Mouse (Mus musculus): ENCODE measurements at regions not wholly inside any gene's neighbourhood (a gene's known extent, or its start where the extent isn't known, plus 50 kb on each side); places are given as distances from the start of the nearest gene placed in this dataset.

DNA sequence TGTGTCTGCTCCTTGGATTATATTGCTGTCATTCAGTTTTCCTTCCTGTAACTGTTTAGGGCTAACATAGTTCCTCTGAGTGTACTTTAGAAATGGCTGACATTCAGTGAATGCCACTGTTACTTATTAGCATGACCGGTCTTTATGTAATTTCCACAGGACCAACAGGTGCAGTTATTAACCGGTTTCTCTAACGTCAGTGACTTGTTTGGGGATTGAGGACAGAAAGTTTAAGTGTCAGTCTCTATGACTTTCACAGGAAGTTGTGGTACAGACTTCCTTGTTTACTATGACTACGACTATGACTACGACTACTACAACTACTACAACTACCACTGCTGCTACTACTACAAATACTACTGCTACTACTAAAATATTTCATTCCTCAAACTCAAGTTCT lies 170.4 kb upstream of the Ptger4 start:
- DNase-seq (ENCODE audit: extremely low read depth, insufficient read length, low spot score), result no peak

- DNase-seq (ENCODE audit: extremely low read depth, insufficient read length, low spot score), result no peak
Measured at GRCm38 (mm10) chr15:5416031-5416430, 172.0 kb upstream of the Ptger4 start.

GRCm38 (mm10) chr15:5426641-5427040 lies 182.7 kb upstream of the Ptger4 start:
- DNase-seq (ENCODE audit: extremely low read depth, insufficient read length, low spot score), result no peak

DNA sequence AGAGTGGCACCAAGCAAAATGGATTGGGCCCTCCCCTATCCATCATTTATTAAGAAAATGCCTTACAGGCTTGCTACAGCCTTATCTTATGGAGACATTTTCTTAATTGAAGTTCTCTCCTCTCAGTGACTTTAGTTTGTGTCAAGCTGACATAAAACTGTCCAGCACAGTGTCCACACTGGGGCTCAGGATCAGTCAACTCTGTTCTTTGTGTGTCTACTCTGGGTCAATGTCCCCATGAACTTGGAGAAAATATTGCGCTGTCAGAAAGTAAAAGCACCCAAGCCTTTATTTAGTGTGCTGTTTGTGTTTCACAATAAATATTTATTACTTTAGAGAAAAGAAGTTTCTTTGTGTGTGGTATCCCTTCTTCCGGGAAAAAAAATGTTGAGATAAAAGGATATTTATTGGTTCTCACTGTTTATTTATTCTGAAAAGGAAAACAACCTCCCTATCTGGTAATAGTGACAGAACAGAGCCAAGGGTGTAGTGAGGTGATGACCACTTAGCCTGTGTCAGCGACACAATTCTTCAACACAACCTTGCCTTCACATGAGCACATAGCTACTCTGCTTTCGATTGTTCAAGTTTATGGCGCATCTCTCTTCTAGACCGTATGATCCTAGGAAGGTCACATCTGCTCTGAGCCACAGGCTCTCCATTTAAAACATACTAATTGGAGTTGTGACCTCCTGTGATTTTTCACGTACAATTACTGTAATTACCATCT lies 183.5 kb upstream of the Ptger4 start:
- DNase-seq (ENCODE audit: extremely low read depth, insufficient read length, low spot score), result no peak

GRCm38 (mm10) chr15:5432018-5432417 lies 188.0 kb upstream of the Ptger4 start:
- no peak for DNase-seq (ENCODE audit: extremely low read depth, insufficient read length, low spot score)

DNA sequence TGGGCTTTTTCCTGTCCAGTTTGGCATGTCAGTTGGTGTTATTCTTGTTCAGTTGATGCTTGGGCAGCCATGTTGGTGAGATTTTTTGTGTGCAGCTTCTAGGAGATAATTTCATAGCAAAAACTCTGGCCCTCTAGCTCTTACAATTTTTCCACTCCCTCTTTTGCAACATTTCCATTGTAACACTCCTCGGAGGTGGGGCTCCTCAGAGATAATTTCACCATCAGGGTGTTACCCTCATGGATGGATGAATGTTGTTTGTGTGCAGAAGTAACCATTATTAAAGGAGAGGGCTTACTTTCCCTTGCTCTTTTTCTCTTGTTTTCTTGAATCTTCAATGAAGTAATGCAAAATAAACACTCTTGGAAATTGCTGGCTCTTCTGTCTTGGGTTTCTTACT lies 193.0 kb upstream of the Ptger4 start:
- DNase-seq (ENCODE audit: extremely low read depth, insufficient read length, low spot score), result no peak

- no peak for DNase-seq (ENCODE audit: extremely low read depth, insufficient read length, low spot score)
Measured at GRCm38 (mm10) chr15:5446040-5446755, 202.2 kb upstream of the Ptger4 start.

GRCm38 (mm10) chr15:5446756-5447314 lies 202.8 kb upstream of the Ptger4 start:
- DNase-seq (ENCODE audit: extremely low read depth, insufficient read length, low spot score), result no peak

DNA sequence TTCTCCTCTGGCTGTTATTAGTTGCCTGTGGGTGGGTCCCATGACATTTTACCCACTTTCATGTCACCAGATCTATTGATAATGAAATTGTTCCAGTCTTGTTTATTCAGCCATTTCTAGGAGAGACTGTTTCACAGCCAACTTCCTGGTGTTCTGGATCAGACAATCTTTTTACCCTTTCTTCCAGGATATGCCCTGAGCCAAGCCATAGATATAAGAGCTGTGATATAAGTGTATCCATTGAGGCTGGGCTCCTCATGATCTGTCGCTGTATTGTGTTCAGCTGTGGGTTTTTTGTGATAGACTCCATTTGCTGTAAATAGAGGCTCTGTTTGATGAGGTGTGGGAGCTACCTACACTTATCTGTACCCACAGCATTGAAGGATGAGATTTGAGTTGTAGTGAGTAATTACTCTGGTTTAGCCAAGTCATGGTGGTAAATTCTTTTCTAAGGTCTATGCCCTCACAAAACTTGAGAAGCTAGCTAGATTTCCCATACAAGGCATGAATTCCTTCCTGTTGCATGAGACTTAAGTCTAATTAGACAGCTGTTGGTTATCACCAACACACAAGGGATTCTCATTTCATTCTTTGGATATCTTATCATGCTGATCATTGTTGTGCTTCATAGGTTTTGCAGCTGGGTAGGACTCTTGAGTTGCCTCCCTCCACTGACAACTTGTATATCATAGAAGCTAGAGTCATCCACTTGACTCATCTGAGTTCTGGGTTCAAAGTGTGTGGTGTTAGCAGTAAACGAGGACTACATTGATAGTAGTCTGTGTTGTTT lies 203.9 kb upstream of the Ptger4 start:
- DNase-seq (ENCODE audit: extremely low read depth, insufficient read length, low spot score), result no peak

DNA sequence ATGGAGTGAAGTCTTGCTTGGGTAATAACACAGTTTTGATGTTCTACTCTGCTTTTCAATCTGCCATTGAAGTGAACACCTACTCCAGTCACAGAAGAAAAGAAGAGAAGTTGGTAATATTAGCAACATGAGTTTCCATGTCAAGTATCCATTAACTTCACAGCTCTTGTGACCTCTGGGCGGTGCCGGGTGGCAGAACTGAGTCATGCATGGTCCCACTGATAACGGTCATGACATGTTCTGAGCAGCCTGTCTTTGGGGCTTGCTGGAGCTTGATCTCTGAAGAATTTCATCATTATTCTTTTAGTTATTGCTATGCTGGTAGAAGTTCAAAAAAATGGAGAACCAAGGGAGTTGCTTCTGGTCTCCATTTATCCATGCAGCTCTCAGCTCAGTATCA lies 215.1 kb upstream of the Ptger4 start:
- DNase-seq (ENCODE audit: extremely low read depth, insufficient read length, low spot score), result no peak

- no peak for DNase-seq (ENCODE audit: extremely low read depth, insufficient read length, low spot score)
Measured at GRCm38 (mm10) chr15:5459580-5459979, 215.6 kb upstream of the Ptger4 start.

DNA sequence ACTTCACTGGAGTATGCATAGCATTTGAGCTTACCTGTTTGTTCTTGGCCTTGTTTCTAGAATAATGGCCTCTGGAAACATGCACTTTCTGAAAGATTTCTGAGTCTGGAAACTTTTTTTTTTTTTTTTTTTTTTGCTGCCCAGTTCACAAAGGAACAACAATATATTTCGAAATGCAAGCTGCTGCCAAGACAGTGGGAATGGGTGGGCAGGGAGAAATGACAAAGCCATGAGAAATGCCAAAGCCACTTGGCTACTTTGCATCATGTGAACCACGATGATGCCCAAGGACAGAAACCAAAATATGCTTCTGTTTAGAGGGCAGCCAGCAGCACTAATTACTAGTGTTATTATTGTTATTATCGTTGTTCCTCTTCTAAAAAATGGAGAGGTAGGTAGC lies 218.7 kb upstream of the Ptger4 start:
- no peak for DNase-seq (ENCODE audit: extremely low read depth, insufficient read length, low spot score)

GRCm38 (mm10) chr15:5464732-5465131 lies 220.7 kb upstream of the Ptger4 start:
- DNase-seq (ENCODE audit: extremely low read depth, insufficient read length, low spot score), result no peak

GRCm38 (mm10) chr15:5468535-5469073 lies 224.6 kb upstream of the Ptger4 start:
- no peak for DNase-seq (ENCODE audit: extremely low read depth, insufficient read length, low spot score)

DNA sequence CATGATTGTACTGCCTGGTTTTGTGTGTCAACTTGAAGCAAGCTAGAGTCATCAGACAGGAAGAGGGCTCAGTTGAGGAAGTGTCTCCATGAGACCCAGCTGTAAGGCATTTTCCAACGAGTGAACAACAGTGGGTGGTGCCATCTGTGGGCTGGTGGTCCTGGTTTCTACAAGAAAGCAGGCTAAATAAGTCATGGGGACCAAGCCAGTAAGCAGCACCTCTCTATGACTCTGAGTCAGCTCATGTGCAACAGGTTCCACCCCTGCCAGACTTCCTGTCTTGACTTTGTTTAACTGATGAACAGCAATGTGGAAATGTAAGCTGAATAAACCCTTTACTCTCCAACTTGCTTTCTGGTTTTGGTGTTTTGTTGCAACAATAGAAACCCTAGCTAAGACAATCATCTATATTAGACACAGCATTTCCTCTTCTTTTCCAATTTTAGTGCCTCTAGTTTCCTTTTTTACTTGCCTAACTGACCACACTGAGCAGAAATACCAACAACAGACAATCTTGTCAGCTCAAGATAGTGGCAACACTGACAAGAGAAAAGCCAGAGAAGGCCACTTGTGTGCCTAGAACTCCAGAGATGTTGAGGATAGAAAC lies 231.5 kb upstream of the Ptger4 start:
- DNase-seq (ENCODE audit: extremely low read depth, insufficient read length, low spot score), result no peak

DNA sequence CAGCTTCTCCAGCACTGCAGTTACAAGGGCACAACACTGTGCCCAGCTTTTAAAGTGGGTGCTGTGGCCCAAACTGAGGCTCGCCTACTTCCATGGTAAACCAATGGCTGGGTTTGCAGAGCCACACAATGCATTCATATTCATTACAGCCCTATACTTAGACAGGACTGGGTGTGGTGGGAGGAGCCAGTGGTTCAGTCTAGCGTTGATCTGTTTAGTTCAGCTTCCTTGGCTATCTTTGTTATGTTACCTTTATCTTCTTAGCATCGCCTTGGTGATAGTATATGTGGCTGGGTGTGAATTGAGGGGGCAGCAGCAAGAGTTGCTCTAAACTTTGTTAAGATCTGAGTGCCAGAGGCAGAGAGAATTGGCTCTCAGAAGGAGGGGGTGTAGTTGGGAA lies 249.3 kb upstream of the Ptger4 start:
- DNase-seq (ENCODE audit: extremely low read depth, insufficient read length, low spot score), result no peak

- peak; percentile 16 for DNase-seq (ENCODE audit: extremely low read depth, insufficient read length, low spot score)
Measured at GRCm38 (mm10) chr15:5495187-5495849, 251.3 kb upstream of the Ptger4 start.

- DNase-seq (ENCODE audit: extremely low read depth, insufficient read length, low spot score), result no peak
Measured at GRCm38 (mm10) chr15:5495954-5496353, 252.0 kb upstream of the Ptger4 start.

DNA sequence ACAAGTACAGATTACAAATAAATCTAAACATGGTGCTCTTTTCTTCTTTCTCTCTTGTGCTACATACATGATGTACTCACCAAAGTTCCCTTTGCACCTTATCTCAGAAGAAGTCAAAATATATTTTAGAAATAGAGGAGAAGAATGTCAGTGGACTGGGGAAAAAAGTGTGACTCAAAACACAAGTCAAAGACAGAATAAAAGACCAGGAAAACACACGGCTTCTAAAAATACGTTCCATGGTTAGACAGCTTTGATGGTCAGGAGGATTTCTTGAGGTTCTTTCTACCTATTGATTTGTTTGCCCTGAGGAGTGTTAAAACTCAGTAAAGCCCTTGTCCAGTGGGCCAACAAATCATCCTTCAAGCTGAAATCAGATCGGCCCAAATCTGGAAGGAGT lies 260.5 kb upstream of the Ptger4 start:
- DNase-seq (ENCODE audit: extremely low read depth, insufficient read length, low spot score), result no peak
